ENCODE assay signal across 8 mouse cellular contexts in the genomic region with DNA sequence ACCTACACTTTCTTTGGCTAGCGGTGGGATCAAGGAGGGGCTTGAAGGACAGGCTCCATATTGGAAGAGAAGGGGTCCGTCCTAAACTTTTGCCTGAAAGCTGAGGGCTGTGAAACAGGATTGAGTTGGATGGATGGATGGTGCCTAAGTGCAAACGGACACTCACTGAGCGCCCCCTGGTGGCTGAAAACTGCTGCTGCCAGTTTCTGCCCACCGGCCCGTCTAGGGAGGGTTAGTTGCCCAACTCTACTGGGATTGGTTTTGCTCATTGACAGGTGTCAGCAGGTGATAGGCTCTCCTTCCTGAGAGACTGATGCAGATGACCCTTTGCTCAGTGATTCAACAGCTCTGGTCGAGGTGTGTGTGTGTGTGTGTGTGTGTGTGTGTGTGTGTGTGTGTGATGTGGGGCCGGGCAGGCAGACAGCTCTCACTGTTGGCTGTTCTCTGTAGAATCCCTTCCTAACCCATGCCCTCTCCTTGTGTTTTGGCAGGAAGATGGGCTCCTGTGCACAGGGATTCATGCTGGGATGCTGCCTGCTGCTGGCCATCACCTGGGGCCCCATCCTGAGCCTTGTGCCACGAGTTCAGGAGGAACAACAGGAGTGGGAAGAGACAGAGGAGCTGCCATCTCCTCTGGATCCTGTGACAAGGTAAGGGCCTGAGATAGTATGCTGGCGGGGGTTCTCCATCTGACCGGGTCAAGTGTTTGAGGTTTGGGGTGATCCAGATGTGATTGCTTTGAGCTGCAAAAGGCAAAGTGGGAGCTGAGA. TPM values are rescaled to one million over a fixed set of nuclear protein-coding genes. Genes with fewer than 3 reads are reported as not detected.
DNase-seq lines count a peak whose midpoint lies in the region; ATAC-seq and TF ChIP-seq lines count a peak whose summit lies in the region.

No protein-coding gene starts in this region.

- H3K79me2 ChIP-seq in heart, adult 2 months (replicated peaks; ENCODE audit: control insufficient read depth, insufficient read depth, low read length): no peaks in the 10 kb centered on the region

- WGBS in heart, adult 2 months: 31% methylated on average over 11 of the region's 11 CpGs

- TF ChIP-seq CTCF in heart, adult 2 months (IDR thresholded peaks at IDR 0.05): peak; percentile 91
- TF ChIP-seq CTCF in G1E (IDR thresholded peaks at IDR 0.05; ENCODE audit: low read depth, low read length): peak; percentile 59; the same call in 1 of the 2 replicates

- H3K4me3 ChIP-seq in heart, adult 2 months: no peak overlapping the region
- H3K4me3 ChIP-seq in G1E (ENCODE audit: low read depth, low read length): no peak overlapping the region

- no peak for ATAC-seq in G1E (ENCODE audit: extremely low read depth, insufficient number of reproducible peaks, low FRiP score, poor library complexity, severe bottlenecking)
- ATAC-seq in common myeloid progenitor, adult 5-6 weeks (replicated peaks; ENCODE audit: low read depth, poor library complexity, severe bottlenecking): peak; percentile 64; the same call in 1 of the 2 replicates
- peak; percentile 38; the same call in 1 of the 2 replicates for ATAC-seq in monocyte, adult 5-6 weeks (replicated peaks; ENCODE audit: insufficient number of reproducible peaks, low FRiP score, low TSS enrichment, poor library complexity, severe bottlenecking)

- TF ChIP-seq POLR2A in heart, adult 2 months (IDR thresholded peaks at IDR 0.05; ENCODE audit: insufficient read depth, low read depth, low read length): no peak

- no peak overlapping the region for H3K9ac ChIP-seq in heart, adult 2 months (ENCODE audit: low read depth, low read length)

- peaks cover 8% of the 10 kb centered on the region for H3K9me3 ChIP-seq in G1E (replicated peaks)

- DNase-seq in heart, adult 2 months: peak; percentile 69 to 84
- DNase-seq in heart, postnatal 25 days (ENCODE audit: low spot score): no peak
- no peak for DNase-seq in G1E (ENCODE audit: low spot score)
- DNase-seq in heart, postnatal 4 days: peak; percentile 89
- peak; percentile 81 for DNase-seq in left cerebral cortex, postnatal 4 days
- peak; percentile 90 for DNase-seq in thymus, postnatal 4 days

- no peaks in the 10 kb centered on the region for H3K36me3 ChIP-seq in heart, adult 2 months (ENCODE audit: control insufficient read depth, insufficient read depth, low read length)
- H3K36me3 ChIP-seq in G1E (replicated peaks): no peaks in the 10 kb centered on the region

- H3K27me3 ChIP-seq in heart, adult 2 months (ENCODE audit: control insufficient read depth, insufficient read depth, low read length): no peaks in the 10 kb centered on the region
- peaks cover 4% of the 10 kb centered on the region; the same call in 1 of the 2 replicates for H3K27me3 ChIP-seq in G1E (ENCODE audit: insufficient read depth, low read length)

- H3K4me1 ChIP-seq in heart, adult 2 months (ENCODE audit: control insufficient read depth, insufficient read depth, low read length): peaks cover 22% of the 10 kb centered on the region
- no peaks in the 10 kb centered on the region for H3K4me1 ChIP-seq in G1E (ENCODE audit: insufficient read depth, low read depth, low read length)

- H3K27ac ChIP-seq in heart, adult 2 months: no peak overlapping the region

- TF ChIP-seq EP300 in heart, adult 2 months (IDR thresholded peaks at IDR 0.05; ENCODE audit: insufficient read depth, low read depth, low read length): peak; percentile 83

- intact Hi-C loops in heart, adult 2 months (cut with DNase I): loop anchor here (1.0 kb wide), 1 partner anchor 20 kb away; no protein-coding TSS in a partner anchor
- intact Hi-C loops in heart, postnatal 25 days (cut with DNase I): loop anchor here (1.0 kb wide), 1 partner anchor 20 kb away; no protein-coding TSS in a partner anchor
- intact Hi-C loops in left cerebral cortex, postnatal 4 days (cut with DNase I): no loop called here

RNA-seq across cellular contexts. Expression of gene C1qtnf1, which starts 15.4 kb away (rescaled TPM):
- total RNA-seq in heart, adult 2 months (2021): 10 to 100 TPM; 15.2 to 16.0 TPM
- 15.3 and 20.1 TPM in 2 replicates for polyA plus RNA-seq in heart, adult 2 months (2012; rRNA removed)
- total RNA-seq in heart, postnatal 25 days (2021): 10 to 100 TPM; 17.7 to 31.0 TPM
- total RNA-seq in G1E (2014; fragmentation: Nextera tagmentation): not detected in 2 replicates
- 0.11 TPM in 1 of 2 replicates, not detected in the other for total RNA-seq in G1E (2017)
- polyA plus RNA-seq in G1E (2012): not detected in 2 replicates
- not detected in 2 replicates for total RNA-seq in common myeloid progenitor, adult 5-6 weeks (2017)
- 10 to 100 TPM; 21.2 to 25.1 TPM for total RNA-seq in heart, postnatal 4 days (2021)
- total RNA-seq in left cerebral cortex, postnatal 4 days (2021): 1 to 10 TPM; 7.2 to 7.4 TPM
- total RNA-seq in monocyte, adult 5-6 weeks (2017): not detected in 3 replicates

RNA-seq across cellular contexts. Expression of gene Cant1, which starts 24.5 kb away (rescaled TPM):
- total RNA-seq in heart, adult 2 months (2021): 10 to 100 TPM; 17.7 to 18.2 TPM
- polyA plus RNA-seq in heart, adult 2 months (2012; rRNA removed): 21.6 and 23.4 TPM in 2 replicates
- total RNA-seq in heart, postnatal 25 days (2021): 10 to 100 TPM; 16.0 to 17.2 TPM
- 16.4 and 16.5 TPM in 2 replicates for total RNA-seq in G1E (2014; fragmentation: Nextera tagmentation)
- total RNA-seq in G1E (2017): 14.9 and 16.4 TPM in 2 replicates
- 47.2 and 64.3 TPM in 2 replicates for polyA plus RNA-seq in G1E (2012)
- 12.1 and 21.0 TPM in 2 replicates for total RNA-seq in common myeloid progenitor, adult 5-6 weeks (2017)
- total RNA-seq in heart, postnatal 4 days (2021): 10 to 100 TPM; 19.6 to 20.2 TPM
- 10 to 100 TPM; 39.7 to 42.3 TPM for total RNA-seq in left cerebral cortex, postnatal 4 days (2021)
- total RNA-seq in monocyte, adult 5-6 weeks (2017): 16.7 to 31.7 TPM (median 22.8 TPM) in 3 replicates

RNA-seq across cellular contexts. Expression of gene Engase, which starts 33.2 kb away (rescaled TPM):
- 1 to 10 TPM; 4.4 to 5.4 TPM for total RNA-seq in heart, adult 2 months (2021)
- 5.2 and 7.3 TPM in 2 replicates for polyA plus RNA-seq in heart, adult 2 months (2012; rRNA removed)
- 1 to 10 TPM; 5.7 to 6.3 TPM for total RNA-seq in heart, postnatal 25 days (2021)
- total RNA-seq in G1E (2014; fragmentation: Nextera tagmentation) (3.8 and 4.4 TPM in 2 replicates), G1E (2017) (4.1 and 4.3 TPM in 2 replicates)
- polyA plus RNA-seq in G1E (2012): 25.2 and 27.9 TPM in 2 replicates
- 2.8 and 4.6 TPM in 2 replicates for total RNA-seq in common myeloid progenitor, adult 5-6 weeks (2017)
- total RNA-seq in heart, postnatal 4 days (2021): 1 to 10 TPM; 4.0 to 5.8 TPM
- total RNA-seq in left cerebral cortex, postnatal 4 days (2021): 10 to 100 TPM in 1 of 2 experiments, 1 to 10 TPM in 1; 8.3 to 11.5 TPM
- total RNA-seq in monocyte, adult 5-6 weeks (2017): 9.4 to 14.5 TPM (median 13.7 TPM) in 3 replicates

RNA-seq across cellular contexts. Expression of gene Lgals3bp, which starts 41.5 kb away (rescaled TPM):
- 10 to 100 TPM; 20.2 to 28.6 TPM for total RNA-seq in heart, adult 2 months (2021)
- polyA plus RNA-seq in heart, adult 2 months (2012; rRNA removed): 112 and 121 TPM in 2 replicates
- total RNA-seq in heart, postnatal 25 days (2021): 10 to 100 TPM; 19.2 to 24.0 TPM
- total RNA-seq in G1E (2014; fragmentation: Nextera tagmentation) (8.1 and 8.4 TPM in 2 replicates), G1E (2017) (24.5 and 25.7 TPM in 2 replicates)
- polyA plus RNA-seq in G1E (2012): 9.0 and 9.5 TPM in 2 replicates
- total RNA-seq in common myeloid progenitor, adult 5-6 weeks (2017): 107 and 108 TPM in 2 replicates
- total RNA-seq in heart, postnatal 4 days (2021): 10 to 100 TPM; 20.2 to 24.4 TPM
- total RNA-seq in left cerebral cortex, postnatal 4 days (2021): 1 to 10 TPM; 5.0 to 6.2 TPM
- total RNA-seq in monocyte, adult 5-6 weeks (2017): 16.7 to 76.6 TPM (median 44.4 TPM) in 3 replicates

Comparison
In these comparisons a context has a peak if more than half of its experiments do, and no peak if none do; other contexts are left out.
1. DNase-seq: peak in heart, adult 2 months (2 of 2), heart, postnatal 4 days (single experiment), left cerebral cortex, postnatal 4 days (single experiment) and thymus, postnatal 4 days (single experiment); none in heart, postnatal 25 days (single experiment) and G1E (single experiment).